Mouse (Mus musculus) G1E (cell line): Measurements from ENCODE around the gene Pnmal2. TPM values are rescaled to one million over a fixed set of nuclear protein-coding genes. Genes with fewer than 3 reads are reported as not detected.

Experiments used
- ATAC-seq: 2 replicates; pipeline ENCODE4 v1.8.0; 2016; ENCODE audit warnings: mild to moderate bottlenecking; ENCODE audit not compliant: insufficient number of reproducible peaks, poor library complexity, low FRiP score, severe bottlenecking; ENCODE audit errors: extremely low read depth
- DNase-seq: peaks from one replicate; pipeline ENCODE4 v3.0.0; 2012; ENCODE audit warnings: low spot score
- H3K27me3 ChIP-seq: 2 replicates; pipeline ENCODE4 v1.6.1; 2012; ENCODE audit warnings: mild to moderate bottlenecking, low read length, inconsistent platforms; ENCODE audit not compliant: insufficient read depth
- H3K36me3 ChIP-seq: replicated peaks from 2 replicates; pipeline ENCODE3; 2012; ENCODE audit warnings: mild to moderate bottlenecking, inconsistent platforms
- H3K4me1 ChIP-seq: 2 replicates; pipeline ENCODE4 v1.6.1; 2012; ENCODE audit warnings: low read depth, low read length, inconsistent platforms, mixed read lengths; ENCODE audit not compliant: insufficient read depth
- H3K4me3 ChIP-seq: 2 replicates; pipeline ENCODE4 v1.5.1; 2012; ENCODE audit warnings: low read depth, mild to moderate bottlenecking, inconsistent platforms, low read length, moderate library complexity, mixed read lengths
- H3K9me3 ChIP-seq: replicated peaks from 2 replicates; pipeline ENCODE4 v1.6.1; 2012; ENCODE audit warnings: inconsistent platforms
- CTCF ChIP-seq: IDR thresholded peaks from 2 replicates; pipeline ENCODE4 v1.5.1; 2012; ENCODE audit warnings: low read depth, low read length, inconsistent platforms, mixed read lengths
- GATA1 ChIP-seq: IDR thresholded peaks from 2 replicates; pipeline ENCODE4 v1.6.1; 2012; ENCODE audit warnings: borderline replicate concordance, low read length, inconsistent platforms, mixed read lengths
- GATA2 ChIP-seq: IDR thresholded peaks from 2 replicates; pipeline ENCODE4 v1.6.1; 2012; ENCODE audit warnings: low read depth, low read length, inconsistent platforms, borderline replicate concordance
- POLR2AphosphoS5 ChIP-seq: IDR thresholded peaks from 2 replicates; pipeline ENCODE4 v1.6.1; 2012; ENCODE audit warnings: low read depth, low read length, inconsistent platforms; ENCODE audit not compliant: insufficient replicate concordance
- TAL1 ChIP-seq: conservative IDR thresholded peaks from 2 replicates; pipeline ENCODE4 v1.6.1; 2012; ENCODE audit warnings: low read depth, low read length, inconsistent platforms, mixed read lengths
- polyA plus RNA-seq: library from polyadenylated mRNA; stranded (reverse); fragments of >175 nt; gene quantifications from 2 replicates; pipeline ENCODE4 v1.2.3, GENCODE M21; 2012
- total RNA-seq, 2 experiments: library from RNA; stranded (forward) in 1 of 2; stranded (reverse) in 1 of 2; fragments of 200-1000 nt in 1 of 2; fragments of >200 nt in 1 of 2; fragmentation: Nextera tagmentation in 1 of 2; gene quantifications; 2 replicates each; pipeline ENCODE4 v1.2.3; 2014 to 2017

The Pnmal2 gene
- total and polyA plus RNA-seq, 3 experiments: 0.22 TPM; not detected in 2

DNA sequence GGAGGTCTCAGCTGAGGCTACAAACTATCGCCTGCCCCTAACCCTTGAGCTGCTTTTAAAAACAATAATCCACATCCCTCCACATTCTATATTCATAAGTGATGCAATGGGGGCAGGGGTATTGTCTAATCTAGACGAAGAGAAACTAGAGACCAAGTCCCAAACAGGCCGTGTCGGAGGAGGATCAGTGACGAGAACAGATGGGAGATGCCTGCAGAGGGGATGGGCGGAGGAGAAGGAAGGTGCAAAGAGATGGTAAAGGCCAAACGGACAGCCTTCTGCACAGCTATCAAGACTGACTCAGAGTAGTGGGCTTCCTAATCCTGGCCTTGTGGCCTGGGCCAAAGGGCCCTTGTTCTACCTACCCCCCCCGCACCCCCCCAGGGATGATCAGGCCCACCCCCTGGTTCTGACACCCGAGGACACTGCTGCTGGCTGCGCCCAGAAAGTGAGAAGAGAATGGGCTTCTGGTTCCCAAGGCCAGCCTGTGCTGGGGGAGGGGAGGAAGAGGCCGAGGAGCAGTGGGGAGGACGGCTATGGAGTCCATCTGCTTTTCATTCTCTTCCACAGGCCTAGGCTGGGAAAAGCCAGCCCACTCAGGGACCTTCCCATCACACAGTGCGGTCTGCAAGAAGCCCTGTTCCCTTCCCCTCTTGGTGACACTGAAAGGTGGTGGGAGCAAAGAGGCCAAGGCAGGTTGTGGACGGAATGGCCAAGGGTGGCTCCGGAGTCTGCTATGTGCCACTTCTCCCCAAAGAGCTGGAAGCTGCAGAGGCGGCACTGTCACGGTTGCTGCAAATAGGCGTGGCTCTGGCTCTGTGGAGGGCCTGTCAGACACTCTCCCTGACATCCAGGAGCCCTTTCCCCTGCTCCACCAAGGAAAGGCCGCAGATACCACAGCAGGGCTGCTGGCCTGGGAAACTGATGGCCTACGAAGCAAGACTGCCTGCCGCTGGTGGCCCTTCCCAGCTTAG is 23.4 kb upstream of the Pnmal2 start:
- H3K4me3 ChIP-seq: peak overlapping the region; percentile 86

DNA sequence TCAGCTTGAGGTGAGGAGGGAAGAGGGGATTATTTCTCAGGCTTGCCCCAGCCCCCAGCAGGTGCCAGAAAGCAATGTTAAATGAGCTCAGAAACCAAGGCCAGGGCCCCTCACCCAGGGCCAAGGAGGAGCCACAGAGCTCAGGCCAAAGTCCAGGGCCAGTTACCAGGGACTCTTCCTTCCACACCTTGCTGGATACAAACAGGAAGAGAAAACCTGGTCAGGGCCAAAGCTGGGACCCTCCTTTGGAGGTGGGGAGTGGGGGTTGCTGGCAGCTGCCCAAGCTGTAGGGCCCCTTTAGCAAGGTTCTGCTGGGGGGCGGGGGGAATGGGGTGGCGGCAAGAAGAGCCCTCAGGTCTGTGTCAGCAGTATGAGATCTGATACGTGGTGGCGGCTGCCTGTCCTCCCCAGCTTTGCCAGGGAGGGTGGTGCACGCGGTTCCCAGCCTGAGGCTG is 22.6 kb upstream of the Pnmal2 start:
- Histone ChIP-seq H3K27me3 (no peaks in the 10 kb centered on the region), H3K36me3 (peaks cover 56% of the 10 kb centered on the region), H3K4me1 (peaks cover 54% of the 10 kb centered on the region), H3K4me3 (peak overlapping the region; percentile 86; the same call in 1 of the 2 replicates), H3K9me3 (no peaks in the 10 kb centered on the region)
- ATAC-seq (no peak), DNase-seq (peak; percentile 62)
- TF ChIP-seq GATA2 (no peak), CTCF (no peak), GATA1 (no peak), TAL1 (no peak), POLR2AphosphoS5 (no peak)

More for the DNA sequence above, 23.4 kb upstream of the Pnmal2 start:
- Histone ChIP-seq H3K27me3 (no peaks in the 10 kb centered on the region), H3K36me3 (peaks cover 64% of the 10 kb centered on the region), H3K4me1 (peaks cover 55% of the 10 kb centered on the region), H3K9me3 (no peaks in the 10 kb centered on the region)
- DNase-seq (no peak), ATAC-seq (no peak)
- TF ChIP-seq GATA1 (no peak), CTCF (no peak), POLR2AphosphoS5 (no peak), TAL1 (no peak), GATA2 (no peak)

DNA sequence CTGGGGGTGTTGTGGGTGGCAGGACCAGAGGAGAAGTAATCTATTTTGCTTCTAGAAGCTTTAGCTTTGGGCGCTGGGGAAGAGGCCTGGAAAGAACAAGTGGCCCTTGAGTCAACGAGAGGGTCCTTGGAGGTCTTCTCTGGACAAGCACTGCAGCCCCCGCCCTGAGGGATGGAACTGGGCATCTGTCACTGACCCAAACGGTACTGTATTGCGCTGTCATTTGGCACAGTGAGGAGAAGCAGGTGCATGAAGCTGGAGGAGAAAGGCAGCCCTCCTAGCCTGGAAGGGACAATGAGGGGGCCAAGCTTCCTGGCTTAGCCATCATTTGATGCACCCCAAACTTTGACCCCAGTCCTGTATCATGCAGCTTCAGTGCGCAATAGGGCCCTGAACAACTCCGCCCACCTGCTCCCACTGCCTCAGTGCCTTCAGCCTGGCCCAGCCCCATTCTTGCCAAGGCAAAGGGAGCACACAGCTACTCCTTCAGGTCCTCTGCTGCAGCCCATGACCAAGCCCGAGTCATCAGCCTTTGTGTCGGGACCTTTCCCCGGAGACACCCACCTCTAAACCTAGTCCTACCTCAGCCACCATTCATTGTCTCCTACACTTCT is 22.0 kb upstream of the Pnmal2 start:
- TF ChIP-seq CTCF (no peak), TAL1 (no peak), POLR2AphosphoS5 (no peak), GATA2 (no peak), GATA1 (no peak)
- Histone ChIP-seq H3K9me3 (no peaks in the 10 kb centered on the region), H3K36me3 (peaks cover 50% of the 10 kb centered on the region), H3K4me1 (peaks cover 52% of the 10 kb centered on the region), H3K4me3 (peak overlapping the region; percentile 86), H3K27me3 (no peaks in the 10 kb centered on the region)
- no peak for ATAC-seq
- no peak for DNase-seq

DNA sequence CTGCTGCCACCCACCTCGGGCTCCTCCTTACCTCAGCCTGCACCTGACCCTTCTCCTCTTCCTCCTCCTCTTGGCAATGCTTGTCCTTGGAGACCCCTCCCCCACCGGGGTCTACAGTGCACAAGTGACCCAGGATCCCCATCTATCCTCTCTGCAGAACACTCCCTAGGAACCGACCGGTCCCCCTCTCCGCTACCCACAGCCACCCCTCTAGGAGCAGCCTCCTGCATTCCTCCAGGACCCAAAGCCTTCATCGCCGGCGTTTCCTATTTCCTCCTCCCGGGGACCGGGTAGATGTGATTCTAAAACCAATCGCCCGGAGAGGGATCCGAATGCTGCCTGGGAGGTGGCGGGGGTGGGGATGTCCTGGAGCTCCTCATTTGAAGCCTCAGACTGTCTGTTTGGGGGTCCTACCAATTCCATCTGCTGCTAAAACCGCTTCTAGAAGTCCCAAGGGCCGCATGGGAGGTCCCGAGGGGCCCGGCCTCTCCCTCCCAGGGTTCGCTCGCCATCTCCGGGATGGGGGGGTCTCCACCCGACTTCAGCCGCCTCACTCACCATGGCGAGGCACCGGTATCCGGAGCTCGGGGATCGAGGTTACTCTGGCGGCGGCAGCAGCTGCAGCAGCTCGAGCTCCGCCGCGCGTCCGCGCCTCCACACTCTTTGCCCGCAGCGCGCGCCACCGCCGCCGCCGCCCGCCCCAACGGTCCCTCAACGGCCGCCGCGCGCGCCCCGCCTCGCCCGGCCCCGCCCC is 21.0 kb upstream of the Pnmal2 start:
- H3K4me1 ChIP-seq: peaks cover 46% of the 10 kb centered on the region
- peak overlapping the region; percentile 86 for H3K4me3 ChIP-seq
- peaks cover 40% of the 10 kb centered on the region for H3K36me3 ChIP-seq
- ATAC-seq (no peak), DNase-seq (peak; percentile 44)
- TF ChIP-seq TAL1 (no peak), CTCF (no peak), GATA2 (no peak), POLR2AphosphoS5 (no peak), GATA1 (no peak)
- no peaks in the 10 kb centered on the region for H3K9me3 ChIP-seq
- H3K27me3 ChIP-seq: peaks cover 3% of the 10 kb centered on the region; the same call in 1 of the 2 replicates

DNA sequence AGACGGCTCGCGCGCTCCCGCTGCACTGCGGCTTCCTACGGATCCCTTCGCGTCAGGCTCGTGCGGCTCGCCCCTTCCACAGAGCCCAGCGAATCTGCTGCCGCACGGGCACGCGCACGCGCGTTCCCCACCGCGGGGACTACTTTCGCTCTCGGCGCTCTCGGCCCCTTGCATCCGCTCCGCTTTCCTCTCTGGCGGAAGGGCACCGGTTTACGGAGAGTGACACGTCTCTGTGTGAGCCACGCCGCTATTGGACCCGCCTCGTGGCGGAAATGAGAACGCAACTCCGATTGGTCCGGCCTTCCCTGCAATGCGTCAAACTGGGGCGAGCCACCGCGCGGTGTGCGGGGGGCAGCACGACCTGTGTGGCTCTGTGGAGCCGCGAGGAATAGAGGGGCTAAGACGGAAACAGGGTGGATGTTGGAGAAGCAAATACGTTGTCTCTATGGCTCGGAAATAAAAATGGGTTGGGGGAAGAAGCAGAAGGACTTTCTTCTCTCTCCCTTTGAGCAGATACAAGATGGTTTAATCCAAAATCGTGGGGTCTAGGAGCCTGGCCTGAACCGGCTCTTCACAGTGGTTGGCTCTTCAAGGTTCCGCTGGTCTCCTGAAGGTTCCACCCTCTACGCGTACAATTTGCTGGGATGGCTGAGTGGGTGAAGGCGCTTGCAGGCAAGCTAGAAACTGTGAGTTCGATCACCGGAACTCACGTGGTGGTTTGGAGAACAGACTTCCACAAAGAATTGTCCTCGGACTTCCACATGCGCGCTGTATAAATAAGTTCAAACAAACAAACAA is 20.2 kb upstream of the Pnmal2 start, which contains the start of gene Calm3:
Gene Calm3, minus strand, starts transcription at position 78 of the 798 bp plus-strand sequence.
- ATAC-seq (peak; percentile 81), DNase-seq (peak; percentile 94)
- H3K36me3 ChIP-seq: peaks cover 32% of the 10 kb centered on the region
- no peaks in the 10 kb centered on the region for H3K9me3 ChIP-seq
- peaks cover 3% of the 10 kb centered on the region; the same call in 1 of the 2 replicates for H3K27me3 ChIP-seq
- peaks cover 39% of the 10 kb centered on the region for H3K4me1 ChIP-seq
- TF ChIP-seq TAL1: no peak
- TF ChIP-seq POLR2AphosphoS5: no peak
- TF ChIP-seq GATA2: no peak
- no peak for TF ChIP-seq CTCF
- no peak for TF ChIP-seq GATA1
- H3K4me3 ChIP-seq: peak within 1 kb of the TSS; percentile 86
